Mouse (Mus musculus) limb, embryonic 14.5 days (tissue): ENCODE results near the gene Gstz1. TPM values are rescaled to one million over a fixed set of nuclear protein-coding genes. Genes with fewer than 3 reads are reported as not detected.

Source experiments
- ATAC-seq: fragments of 200-750 bp; cut with Nextera tagmentation; 2 replicates; pipeline ENCODE4 v1.8.0; 2017; ENCODE audit warnings: low read depth, moderate number of reproducible peaks, moderate TSS enrichment; ENCODE audit not compliant: low FRiP score
- DNase-seq: peaks from one replicate; pipeline ENCODE4 v3.0.0-alpha.2; 2015; ENCODE audit warnings: low spot score
- H3K27ac ChIP-seq: fragments of 300-500 bp; sonication (generic); replicated peaks from 2 replicates; pipeline ENCODE4 v1.5.1; 2014; ENCODE audit warnings: low read depth, mild to moderate bottlenecking, low read length, moderate library complexity, mixed read lengths
- H3K27me3 ChIP-seq: fragments of 300-500 bp; sonication (generic); 2 replicates; pipeline ENCODE4 v1.6.1; 2014; ENCODE audit warnings: low read length, mixed read lengths; ENCODE audit not compliant: control insufficient read depth, insufficient read depth
- H3K36me3 ChIP-seq: fragments of 300-500 bp; sonication (generic); 2 replicates; pipeline ENCODE4 v1.6.1; 2014; ENCODE audit warnings: mild to moderate bottlenecking, low read length, moderate library complexity, mixed read lengths; ENCODE audit not compliant: control insufficient read depth, insufficient read depth
- H3K4me1 ChIP-seq: fragments of 300-500 bp; sonication (generic); 2 replicates; pipeline ENCODE4 v1.6.1; 2014; ENCODE audit warnings: antibody characterized with exemption, low read length, mixed read lengths; ENCODE audit not compliant: control insufficient read depth, insufficient read depth
- H3K4me2 ChIP-seq: fragments of 300-500 bp; sonication (generic); replicated peaks from 2 replicates; pipeline ENCODE4 v1.6.1; 2014; ENCODE audit warnings: low read depth, mild to moderate bottlenecking, low read length, moderate library complexity; ENCODE audit not compliant: severe bottlenecking
- H3K4me3 ChIP-seq: fragments of 300-500 bp; sonication (generic); replicated peaks from 2 replicates; pipeline ENCODE4 v1.5.1; 2014; ENCODE audit warnings: low read length
- H3K9ac ChIP-seq: fragments of 300-500 bp; sonication (generic); 2 replicates; pipeline ENCODE4 v1.6.1; 2014; ENCODE audit warnings: mild to moderate bottlenecking, low read depth, low read length, moderate library complexity; ENCODE audit not compliant: severe bottlenecking
- H3K9me3 ChIP-seq: fragments of 300-500 bp; sonication (generic); 2 replicates; pipeline ENCODE4 v1.6.1; 2016; ENCODE audit warnings: low read length; ENCODE audit not compliant: control insufficient read depth
- POLR2A ChIP-seq: fragments of 200-500 bp; IDR thresholded peaks from 2 replicates; pipeline ENCODE4 v1.8.0; 2012; ENCODE audit warnings: inconsistent platforms, mild to moderate bottlenecking, moderate library complexity, borderline replicate concordance; ENCODE audit not compliant: insufficient read depth, insufficient read length; ENCODE audit errors: extremely low read depth
- whole genome bisulfite sequencing: fragments of 180-500 bp; shearing (Covaris S2); extraction: QIAGEN DNeasy Blood & Tissue Kit; methylation state at CpG from one replicate; pipeline ENCODE4 v1.1.7; 2014; 5-methylcytosine and 5-hydroxymethylcytosine counted together
- polyA plus RNA-seq, 2 experiments: library from polyadenylated mRNA; depleted of rRNA in 1 of 2; stranded (reverse) in 1 of 2; unstranded in 1 of 2; fragments of >200 nt; fragmentation: Nextera tagmentation in 1 of 2; extraction: Ambion mirVana in 1 of 2; gene quantifications; 2 replicates each; pipeline versions ENCODE4 v1.2.1 to v1.2.3; 2012 to 2014

Gstz1 gene
- polyA plus RNA-seq, 2 experiments: 37.5 to 67.7 TPM

- no peak for TF ChIP-seq POLR2A
- Histone ChIP-seq H3K27ac (no peak overlapping the region), H3K4me2 (no peak overlapping the region), H3K4me1 (no peaks in the 10 kb centered on the region), H3K4me3 (no peak overlapping the region), H3K27me3 (no peaks in the 10 kb centered on the region), H3K9me3 (no peaks in the 10 kb centered on the region), H3K9ac (0 out of 2 replicates have a peak overlapping the region, but pooled peaks have one; percentile 2), H3K36me3 (peaks cover 10% of the 10 kb centered on the region)
- DNase-seq (no peak), ATAC-seq (no peak)
- WGBS: 52% methylated on average over 4 of the region's 4 CpGs
Measured at GRCm38 (mm10) chr12:87157361-87157760, 10.4 kb downstream of the Gstz1 start.

GRCm38 (mm10) chr12:87158099-87158498 is 11.1 kb downstream of the Gstz1 start:
- WGBS: 81% methylated on average over 7 of the region's 7 CpGs
- no peak overlapping the region for H3K4me2 ChIP-seq

GRCm38 (mm10) chr12:87160310-87160709 is 13.3 kb downstream of the Gstz1 start:
- WGBS: 81% methylated on average over 1 of the region's 1 CpGs
- no peak for ATAC-seq
- no peak for DNase-seq
- no peaks in the 10 kb centered on the region for H3K27me3 ChIP-seq
- no peak overlapping the region for H3K9ac ChIP-seq
- H3K4me2 ChIP-seq: no peak overlapping the region
- H3K4me1 ChIP-seq: no peaks in the 10 kb centered on the region
- H3K4me3 ChIP-seq: no peak overlapping the region
- H3K9me3 ChIP-seq: no peaks in the 10 kb centered on the region
- H3K36me3 ChIP-seq: peaks cover 14% of the 10 kb centered on the region
- no peak for TF ChIP-seq POLR2A
- H3K27ac ChIP-seq: no peak overlapping the region

More at GRCm38 (mm10) chr12:87158099-87158498, 11.1 kb downstream of the Gstz1 start:
- no peak for DNase-seq
- no peak for ATAC-seq
- no peak overlapping the region for H3K4me3 ChIP-seq
- H3K9me3 ChIP-seq: no peaks in the 10 kb centered on the region
- no peak for TF ChIP-seq POLR2A
- H3K27ac ChIP-seq: no peak overlapping the region
- no peaks in the 10 kb centered on the region for H3K27me3 ChIP-seq
- H3K4me1 ChIP-seq: no peaks in the 10 kb centered on the region
- no peak overlapping the region for H3K9ac ChIP-seq
- peaks cover 10% of the 10 kb centered on the region for H3K36me3 ChIP-seq

- Histone ChIP-seq H3K4me2 (no peak overlapping the region), H3K9ac (no peak overlapping the region), H3K36me3 (peaks cover 10% of the 10 kb centered on the region), H3K4me1 (no peaks in the 10 kb centered on the region), H3K4me3 (no peak overlapping the region), H3K27ac (no peak overlapping the region), H3K27me3 (no peaks in the 10 kb centered on the region), H3K9me3 (no peaks in the 10 kb centered on the region)
- DNase-seq (no peak), ATAC-seq (no peak)
- no peak for TF ChIP-seq POLR2A
- 88% methylated on average over 5 of the region's 5 CpGs for WGBS
Measured at GRCm38 (mm10) chr12:87160815-87161214, 13.8 kb downstream of the Gstz1 start.

- Histone ChIP-seq H3K4me3 (no peak overlapping the region), H3K27ac (peak overlapping the region; percentile 56), H3K4me2 (no peak overlapping the region), H3K36me3 (peaks cover 8% of the 10 kb centered on the region; the same call in 1 of the 2 replicates), H3K9me3 (no peaks in the 10 kb centered on the region), H3K27me3 (no peaks in the 10 kb centered on the region), H3K9ac (no peak overlapping the region), H3K4me1 (peaks cover 13% of the 10 kb centered on the region; the same call in 1 of the 2 replicates)
- DNase-seq (peak; percentile 50), ATAC-seq (peak; percentile 72)
- 33% methylated on average over 4 of the region's 4 CpGs for WGBS
- TF ChIP-seq POLR2A: no peak
Measured at GRCm38 (mm10) chr12:87175194-87175946, 28.4 kb downstream of the Gstz1 start.

- no peaks in the 10 kb centered on the region for H3K9me3 ChIP-seq
- H3K36me3 ChIP-seq: no peaks in the 10 kb centered on the region
- ATAC-seq (no peak), DNase-seq (no peak)
- H3K27me3 ChIP-seq: no peaks in the 10 kb centered on the region
- no peak overlapping the region for H3K27ac ChIP-seq
- no peak for TF ChIP-seq POLR2A
- no peak overlapping the region for H3K4me3 ChIP-seq
- no peak overlapping the region for H3K9ac ChIP-seq
- 89% methylated on average over 4 of the region's 4 CpGs for WGBS
- H3K4me1 ChIP-seq: peaks cover 13% of the 10 kb centered on the region; the same call in 1 of the 2 replicates
- H3K4me2 ChIP-seq: no peak overlapping the region
Measured at GRCm38 (mm10) chr12:87177631-87178030, 30.7 kb downstream of the Gstz1 start.
